Mouse (Mus musculus) liver, adult 2 months (tissue): ENCODE results near the gene Creb1. TPM values are rescaled to one million over a fixed set of nuclear protein-coding genes. Genes with fewer than 3 reads are reported as not detected.
A peak's percentile ranks its signal among the peaks of the same experiment; 100 is the strongest.

ENCODE experiments used
- DNase-seq: peaks from one replicate; pipeline ENCODE4 v3.0.0-alpha.2; 2011; ENCODE audit warnings: low read depth, low spot score; ENCODE audit errors: extremely low read depth
- H3K27ac ChIP-seq: fragments of 200-500 bp; replicated peaks from 2 replicates; pipeline ENCODE4 v1.5.1; 2012; ENCODE audit warnings: low read depth, mild to moderate bottlenecking, control low read depth, inconsistent platforms, low read length; ENCODE audit not compliant: insufficient read depth
- H3K27me3 ChIP-seq: fragments of 200-500 bp; 2 replicates; pipeline ENCODE4 v1.6.1; 2012; ENCODE audit warnings: mild to moderate bottlenecking, moderate library complexity, low read length, inconsistent platforms; ENCODE audit not compliant: control insufficient read depth, insufficient read depth
- H3K36me3 ChIP-seq: fragments of 200-500 bp; 2 replicates; pipeline ENCODE4 v1.6.1; 2012; ENCODE audit warnings: low read length, inconsistent platforms; ENCODE audit not compliant: control insufficient read depth, insufficient read depth
- H3K4me1 ChIP-seq: fragments of 200-500 bp; 2 replicates; pipeline ENCODE4 v1.6.1; 2011; ENCODE audit warnings: low read length; ENCODE audit not compliant: control insufficient read depth, insufficient read depth
- H3K4me3 ChIP-seq: fragments of 200-500 bp; 2 replicates; pipeline ENCODE4 v1.5.1; 2011; ENCODE audit warnings: low read depth, mild to moderate bottlenecking, control low read depth, low read length, moderate library complexity; ENCODE audit not compliant: insufficient read depth
- H3K79me2 ChIP-seq: fragments of 200-500 bp; 2 replicates; pipeline ENCODE4 v1.6.1; 2012; ENCODE audit warnings: inconsistent platforms, mild to moderate bottlenecking, low read length, moderate library complexity; ENCODE audit not compliant: control insufficient read depth, insufficient read depth
- H3K9ac ChIP-seq: fragments of 200-500 bp; 2 replicates; pipeline ENCODE4 v1.6.1; 2012; ENCODE audit warnings: low read depth, mild to moderate bottlenecking, control low read depth, inconsistent platforms, low read length
- CTCF ChIP-seq: fragments of 200-500 bp; IDR thresholded peaks from 2 replicates; pipeline ENCODE4 v1.5.1; 2011; ENCODE audit warnings: low read depth, low read length, control low read depth
- POLR2A ChIP-seq: fragments of 200-500 bp; IDR thresholded peaks from 2 replicates; pipeline ENCODE4 v1.6.1; 2011; ENCODE audit warnings: low read length, control low read depth; ENCODE audit not compliant: insufficient read depth; ENCODE audit errors: extremely low read depth
- WGBS: fragments of 180-500 bp; shearing (Covaris S2); methylation state at CpG from one replicate; pipeline ENCODE4 v1.1.7; 2018; 5-methylcytosine and 5-hydroxymethylcytosine counted together
- polyA plus RNA-seq: library from polyadenylated mRNA; depleted of rRNA; stranded (reverse); fragments of >200 nt; gene quantifications from 2 replicates; pipeline ENCODE4 v1.2.3, GENCODE M21; 2012
- total RNA-seq: library from RNA; depleted of rRNA; stranded (reverse); fragments of >200 nt; gene quantifications from 2 replicates; pipeline ENCODE4 v1.2.3, GENCODE M21; 2014

Creb1 gene
- total and polyA plus RNA-seq, 2 experiments: 4.8 to 14.3 TPM

GRCm38 (mm10) chr1:64616076-64616475 is 83.6 kb downstream of the Creb1 start:
- no peaks in the 10 kb centered on the region; the same call in 1 of the 2 replicates for H3K79me2 ChIP-seq
- H3K4me1 ChIP-seq: peaks cover 1% of the 10 kb centered on the region; the same call in 1 of the 2 replicates
- no peaks in the 10 kb centered on the region for H3K36me3 ChIP-seq
- H3K27ac ChIP-seq: no peak overlapping the region
- no peak overlapping the region for H3K4me3 ChIP-seq
- DNase-seq: no peak
- TF ChIP-seq POLR2A (no peak), CTCF (no peak)
- no peaks in the 10 kb centered on the region for H3K27me3 ChIP-seq
- 81% methylated on average over 6 of the region's 6 CpGs for WGBS
- H3K9ac ChIP-seq: no peak overlapping the region

- Histone ChIP-seq H3K27ac (peak overlapping the region; percentile 49), H3K79me2 (no peaks in the 10 kb centered on the region; the same call in 1 of the 2 replicates), H3K4me1 (peaks cover 1% of the 10 kb centered on the region; the same call in 1 of the 2 replicates), H3K9ac (peak overlapping the region; percentile 77), H3K4me3 (peak overlapping the region; percentile 86), H3K27me3 (no peaks in the 10 kb centered on the region), H3K36me3 (no peaks in the 10 kb centered on the region)
- TF ChIP-seq POLR2A (no peak), CTCF (no peak)
- DNase-seq: peak; percentile 50
- WGBS: 3% methylated on average over 8 of the region's 8 CpGs
Observed at GRCm38 (mm10) chr1:64616531-64616880, 84.1 kb downstream of the Creb1 start.

GRCm38 (mm10) chr1:64616881-64617714 is 84.7 kb downstream of the Creb1 start, which contains the start of gene Mettl21a:
Gene Mettl21a (minus strand): TSS chr1:64617242.
- Histone ChIP-seq H3K36me3 (no peaks in the 10 kb centered on the region), H3K79me2 (no peaks in the 10 kb centered on the region; the same call in 1 of the 2 replicates), H3K27me3 (no peaks in the 10 kb centered on the region), H3K27ac (peak within 1 kb of the TSS; percentile 72), H3K9ac (peak within 1 kb of the TSS; percentile 87), H3K4me3 (peak within 1 kb of the TSS; percentile 86), H3K4me1 (peaks cover 1% of the 10 kb centered on the region; the same call in 1 of the 2 replicates)
- TF ChIP-seq POLR2A (peak; percentile 82), CTCF (no peak; the same call in 1 of the 2 replicates)
- WGBS: under 1% methylated on average over 72 of the region's 72 CpGs
- peak; percentile 83 for DNase-seq

- no peak for TF ChIP-seq POLR2A
- TF ChIP-seq CTCF: peak; percentile 87
- peak; percentile 55 for DNase-seq
- Histone ChIP-seq H3K9ac (peak overlapping the region; percentile 87), H3K79me2 (no peaks in the 10 kb centered on the region; the same call in 1 of the 2 replicates), H3K27ac (peak overlapping the region; percentile 72), H3K4me3 (peak overlapping the region; percentile 86), H3K36me3 (no peaks in the 10 kb centered on the region), H3K4me1 (peaks cover 1% of the 10 kb centered on the region; the same call in 1 of the 2 replicates), H3K27me3 (no peaks in the 10 kb centered on the region)
- WGBS: under 1% methylated on average over 15 of the region's 15 CpGs
Observed at GRCm38 (mm10) chr1:64617715-64617984, 85.2 kb downstream of the Creb1 start.

- no peaks in the 10 kb centered on the region for H3K79me2 ChIP-seq
- H3K4me3 ChIP-seq: peak overlapping the region; percentile 86; the same call in 1 of the 2 replicates
- 25% methylated on average over 3 of the region's 3 CpGs for WGBS
- no peaks in the 10 kb centered on the region for H3K36me3 ChIP-seq
- H3K27ac ChIP-seq: no peak overlapping the region
- TF ChIP-seq POLR2A: no peak
- TF ChIP-seq CTCF: no peak
- H3K4me1 ChIP-seq: peaks cover 1% of the 10 kb centered on the region; the same call in 1 of the 2 replicates
- H3K27me3 ChIP-seq: no peaks in the 10 kb centered on the region
- no peak overlapping the region for H3K9ac ChIP-seq
- no peak for DNase-seq
Observed at GRCm38 (mm10) chr1:64618226-64618625, 85.8 kb downstream of the Creb1 start.

- TF ChIP-seq POLR2A (no peak), CTCF (no peak)
- Histone ChIP-seq H3K9ac (no peak overlapping the region), H3K27me3 (no peaks in the 10 kb centered on the region), H3K4me3 (no peak overlapping the region), H3K36me3 (no peaks in the 10 kb centered on the region), H3K4me1 (peaks cover 1% of the 10 kb centered on the region; the same call in 1 of the 2 replicates), H3K27ac (no peak overlapping the region), H3K79me2 (no peaks in the 10 kb centered on the region)
- DNase-seq: no peak
- 75% methylated on average over 5 of the region's 5 CpGs for WGBS
Observed at GRCm38 (mm10) chr1:64621116-64621515, 88.7 kb downstream of the Creb1 start.
